Mouse (Mus musculus) left cerebral cortex, adult 6 months (tissue): ENCODE data around the gene Fam151a. TPM values are rescaled to one million over a fixed set of nuclear protein-coding genes. Genes with fewer than 3 reads are reported as not detected.

Experiments
- long read RNA-seq, 2 experiments: library from polyadenylated mRNA; unstranded; transcript quantifications; one replicate each; pipeline ENCODE4 v2.0.0; 2019 to 2020
- polyA plus RNA-seq: library from polyadenylated mRNA; unstranded; fragments of <200 nt; fragmentation: Nextera tagmentation; gene quantifications from 2 replicates; pipeline ENCODE4 v1.2.3, GENCODE M21; 2021

The Fam151a gene
- polyA plus RNA-seq, result not detected in 2 replicates
- long read RNA-seq, experiment 1, result 0 reads
- long read RNA-seq, experiment 2, result 0 reads

GRCm38 (mm10) chr4:106733636-106734035, at the start of gene Fam151a:
TSS of gene Fam151a (plus strand) at chr4:106733889.

GRCm38 (mm10) chr4:106730814-106731213, 2.9 kb upstream of the Fam151a start, which contains the start of gene Mroh7:
TSS of gene Mroh7 (minus strand) at chr4:106730925.

Other genes starting within 250 kb of the Fam151a start
- gene Bsnd, start 241.6 kb upstream of the Fam151a start, polyA plus RNA-seq, result not detected in 2 replicates
- gene Dhcr24, start 172.9 kb upstream of the Fam151a start, polyA plus RNA-seq, result 17.9 and 23.7 TPM in 2 replicates
- not detected in 2 replicates for gene Lexm, start 116.6 kb upstream of the Fam151a start, polyA plus RNA-seq
- 0.36 and 0.49 TPM in 2 replicates for gene Ttc22, start 111.5 kb upstream of the Fam151a start, polyA plus RNA-seq
- gene Pars2, start 82.8 kb upstream of the Fam151a start, polyA plus RNA-seq, result 8.1 and 11.0 TPM in 2 replicates
- gene Ttc4, start 54.9 kb upstream of the Fam151a start, polyA plus RNA-seq, result 32.5 and 43.4 TPM in 2 replicates
- gene Mroh7, start 3.0 kb upstream of the Fam151a start, polyA plus RNA-seq, result 0.23 and 0.65 TPM in 2 replicates
- 7.5 and 12.0 TPM in 2 replicates for gene Acot11, start 71.1 kb downstream of the Fam151a start, polyA plus RNA-seq
- gene Ssbp3, start 176.8 kb downstream of the Fam151a start, polyA plus RNA-seq, result 23.9 and 32.2 TPM in 2 replicates